Mouse (Mus musculus) MEL (cell line): ENCODE results near the gene Pigl. TPM values are rescaled to one million over a fixed set of nuclear protein-coding genes. Genes with fewer than 3 reads are reported as not detected.
"Not testable (repeated sequence)": the region's sequence is repeated elsewhere in the genome, so short reads cannot be mapped to it uniquely, and the experiment has no call there.

Experiments
- DNase-seq: peaks from one replicate; pipeline ENCODE4 v3.0.0; 2011; ENCODE audit warnings: low read depth, low spot score
- H3K27ac ChIP-seq: 2 replicates; pipeline ENCODE4 v1.5.1; 2012; ENCODE audit warnings: low read depth, mild to moderate bottlenecking, control low read depth, low read length, moderate library complexity; ENCODE audit not compliant: control insufficient read depth
- H3K27me3 ChIP-seq, 2 experiments: fragments of 150-350 bp in 1 of 2; sonication (generic) in 1 of 2; 2 replicates each; pipeline ENCODE4 v1.6.1; 2012; ENCODE audit warnings: low read length in 2 of 2, mild to moderate bottlenecking in 2 of 2, improper control_type of control experiment in 1 of 2, moderate library complexity in 1 of 2; ENCODE audit not compliant: insufficient read depth in 2 of 2, control insufficient read depth in 1 of 2
- H3K36me3 ChIP-seq, 2 experiments: 2 replicates each; pipeline ENCODE4 v1.6.1; 2012 to 2014; ENCODE audit warnings: low read length in 2 of 2, improper control_type of control experiment in 1 of 2, inconsistent platforms in 1 of 2, mild to moderate bottlenecking in 1 of 2; ENCODE audit not compliant: insufficient read depth in 2 of 2, control insufficient read depth in 1 of 2
- H3K4me1 ChIP-seq, 2 experiments: fragments of 150-350 bp in 1 of 2; sonication (generic) in 1 of 2; 2 replicates each; pipeline ENCODE4 v1.6.1; 2012; ENCODE audit warnings: low read length in 2 of 2, improper control_type of control experiment in 1 of 2, mild to moderate bottlenecking in 1 of 2; ENCODE audit not compliant: insufficient read depth in 2 of 2, control insufficient read depth in 1 of 2
- H3K4me3 ChIP-seq, 2 experiments: fragments of 150-350 bp in 1 of 2; sonication (generic) in 1 of 2; 2 replicates each; pipeline ENCODE4 v1.5.1; 2012; ENCODE audit warnings: low read depth in 2 of 2, low read length in 2 of 2, mild to moderate bottlenecking in 2 of 2, moderate library complexity in 2 of 2, control low read depth in 1 of 2, improper control_type of control experiment in 1 of 2; ENCODE audit not compliant: control insufficient read depth in 1 of 2, insufficient read depth in 1 of 2
- H3K79me2 ChIP-seq: 2 replicates; pipeline ENCODE4 v1.6.1; 2012; ENCODE audit warnings: mild to moderate bottlenecking, low read length, moderate library complexity; ENCODE audit not compliant: control insufficient read depth, poor library complexity, insufficient read depth
- H3K9ac ChIP-seq: 2 replicates; pipeline ENCODE4 v1.6.1; 2012; ENCODE audit warnings: low read depth, mild to moderate bottlenecking, control low read depth, low read length, moderate library complexity; ENCODE audit not compliant: control insufficient read depth, poor library complexity, severe bottlenecking
- H3K9me3 ChIP-seq: fragments of 150-350 bp; sonication (generic); replicated peaks from 2 replicates; pipeline ENCODE4 v1.6.1; 2012; ENCODE audit warnings: mild to moderate bottlenecking, low read length, improper control_type of control experiment, moderate library complexity; ENCODE audit not compliant: insufficient read depth
- CHD2 ChIP-seq: IDR thresholded peaks from 2 replicates; pipeline ENCODE4 v1.6.1; 2011; ENCODE audit warnings: low read length, improper control_type of control experiment
- ELF1 ChIP-seq: IDR thresholded peaks from 2 replicates; pipeline ENCODE4 v1.6.1; 2014; ENCODE audit warnings: low read depth, mild to moderate bottlenecking, inconsistent platforms, low read length, improper control_type of control experiment, moderate library complexity
- EP300 ChIP-seq, 2 experiments: IDR thresholded peaks; 2 replicates each; pipeline ENCODE4 v1.6.1; 2011; ENCODE audit warnings: improper control_type of control experiment in 2 of 2, low read length in 2 of 2, low read depth in 1 of 2, mild to moderate bottlenecking in 1 of 2
- ETS1 ChIP-seq: IDR thresholded peaks from 2 replicates; pipeline ENCODE4 v1.6.1; 2012; ENCODE audit warnings: low read depth, mild to moderate bottlenecking, inconsistent platforms, low read length, improper control_type of control experiment, moderate library complexity
- HCFC1 ChIP-seq: IDR thresholded peaks from 2 replicates; pipeline ENCODE4 v1.6.1; 2012; ENCODE audit warnings: low read depth, mild to moderate bottlenecking, inconsistent platforms, low read length, improper control_type of control experiment, moderate library complexity
- MXI1 ChIP-seq: IDR thresholded peaks from 2 replicates; pipeline ENCODE4 v1.6.1; 2011; ENCODE audit warnings: mild to moderate bottlenecking, low read depth, low read length, improper control_type of control experiment
- MYC ChIP-seq: IDR thresholded peaks from 2 replicates; pipeline ENCODE4 v1.6.1; 2011; ENCODE audit warnings: low read depth, mild to moderate bottlenecking, low read length, improper control_type of control experiment, moderate library complexity
- NRF1 ChIP-seq: IDR thresholded peaks from 2 replicates; pipeline ENCODE4 v1.6.1; 2014; ENCODE audit warnings: low read depth, mild to moderate bottlenecking, inconsistent platforms, low read length, improper control_type of control experiment, moderate library complexity; ENCODE audit not compliant: poor library complexity, insufficient read depth, severe bottlenecking
- POLR2AphosphoS2 ChIP-seq: IDR thresholded peaks from 2 replicates; pipeline ENCODE4 v1.6.1; 2011; ENCODE audit warnings: low read length, improper control_type of control experiment
- POLR2AphosphoS5 ChIP-seq: IDR thresholded peaks from 2 replicates; pipeline ENCODE4 v1.6.1; 2012; ENCODE audit warnings: low read depth, borderline replicate concordance, mild to moderate bottlenecking, inconsistent platforms, low read length, moderate library complexity, mixed read lengths
- SIN3A ChIP-seq: IDR thresholded peaks from 2 replicates; pipeline ENCODE4 v1.6.1; 2012; ENCODE audit warnings: low read length, improper control_type of control experiment, inconsistent platforms
- TAL1 ChIP-seq: IDR thresholded peaks from 2 replicates; pipeline ENCODE4 v1.6.1; 2012; ENCODE audit warnings: mild to moderate bottlenecking, inconsistent platforms, low read length, moderate library complexity, mixed read lengths
- TCF12 ChIP-seq: IDR thresholded peaks from 2 replicates; pipeline ENCODE4 v1.6.1; 2014; ENCODE audit warnings: low read depth, mild to moderate bottlenecking, inconsistent platforms, low read length, improper control_type of control experiment, moderate library complexity
- USF1 ChIP-seq: IDR thresholded peaks from 2 replicates; pipeline ENCODE4 v1.6.1; 2014; ENCODE audit warnings: low read depth, mild to moderate bottlenecking, inconsistent platforms, low read length, improper control_type of control experiment, moderate library complexity
- ZC3H11A ChIP-seq: IDR thresholded peaks from 2 replicates; pipeline ENCODE4 v1.6.1; 2012; ENCODE audit warnings: low read depth, mild to moderate bottlenecking, inconsistent platforms, low read length, improper control_type of control experiment
- ZKSCAN1 ChIP-seq: IDR thresholded peaks from 2 replicates; pipeline ENCODE4 v1.6.1; 2012; ENCODE audit warnings: low read depth, mild to moderate bottlenecking, inconsistent platforms, low read length, improper control_type of control experiment, moderate library complexity
- ZMIZ1 ChIP-seq: IDR thresholded peaks from 2 replicates; pipeline ENCODE4 v1.6.1; 2012; ENCODE audit warnings: low read depth, mild to moderate bottlenecking, inconsistent platforms, low read length, improper control_type of control experiment, moderate library complexity
- polyA plus RNA-seq, 2 experiments: library from polyadenylated mRNA; stranded (reverse) in 1 of 2; unstranded in 1 of 2; fragments of >175 nt in 1 of 2; fragments of >200 nt in 1 of 2; gene quantifications; 2 replicates each; pipeline versions ENCODE4 v1.2.1 to v1.2.4; 2012; ENCODE audit warnings: low replicate concordance in 2 of 2, low read depth in 1 of 2; ENCODE audit not compliant: insufficient read length in 2 of 2, insufficient read depth in 1 of 2, missing spikeins in 1 of 2
- total RNA-seq: library from RNA; depleted of rRNA; stranded (reverse); fragments of 300-350 nt; gene quantifications from 2 replicates; pipeline ENCODE4 v1.2.3, GENCODE M21; 2012

Pigl gene
- total and polyA plus RNA-seq, 3 experiments: 2.0 to 4.1 TPM; not detected in 1

DNA sequence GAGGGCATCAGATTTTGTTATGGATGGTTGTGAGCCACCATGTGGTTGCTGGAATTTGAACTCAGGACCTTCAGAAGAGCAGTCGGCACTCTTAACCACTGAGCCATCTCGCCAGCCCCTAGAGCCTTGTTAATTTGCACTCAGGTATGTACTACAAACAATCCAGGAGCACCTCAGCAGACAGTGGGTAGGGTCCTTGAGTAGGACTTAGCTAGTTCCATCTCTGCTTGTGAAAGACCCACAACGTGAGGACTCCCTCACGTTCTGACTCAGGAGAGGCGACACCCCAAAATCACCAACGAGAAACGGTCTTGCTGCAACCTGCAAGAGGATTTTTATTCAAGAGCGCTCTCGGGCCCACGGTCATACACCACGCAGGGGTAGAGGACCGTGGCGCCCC lies 50.1 kb downstream of the Pigl start:
- not testable (repeated sequence) for H3K4me3 ChIP-seq, H3K36me3 ChIP-seq, H3K27ac ChIP-seq, H3K4me1 ChIP-seq, H3K9me3 ChIP-seq, H3K27me3 ChIP-seq, H3K79me2 ChIP-seq, H3K9ac ChIP-seq, DNase-seq

DNA sequence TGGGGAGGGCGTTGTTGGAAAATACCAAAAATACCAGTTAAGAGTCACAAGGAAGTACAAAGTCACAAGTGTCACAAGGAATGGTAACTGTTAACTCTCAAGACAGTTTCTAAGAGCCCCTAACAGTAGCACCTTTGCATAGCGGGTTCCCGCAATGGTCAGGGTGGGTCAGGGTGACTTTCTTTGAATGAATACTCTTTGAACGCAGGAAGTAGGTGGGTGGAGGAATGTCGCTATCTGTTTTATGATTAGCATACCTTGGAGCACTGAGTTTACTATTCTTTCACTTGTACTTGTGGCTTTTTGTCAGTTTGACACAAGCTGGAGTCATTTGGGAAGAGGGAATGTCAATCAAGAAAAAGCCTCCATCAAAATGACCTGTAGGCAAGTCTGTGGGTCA lies 50.6 kb downstream of the Pigl start:
- not testable (repeated sequence) for H3K36me3 ChIP-seq, H3K27me3 ChIP-seq, DNase-seq

DNA sequence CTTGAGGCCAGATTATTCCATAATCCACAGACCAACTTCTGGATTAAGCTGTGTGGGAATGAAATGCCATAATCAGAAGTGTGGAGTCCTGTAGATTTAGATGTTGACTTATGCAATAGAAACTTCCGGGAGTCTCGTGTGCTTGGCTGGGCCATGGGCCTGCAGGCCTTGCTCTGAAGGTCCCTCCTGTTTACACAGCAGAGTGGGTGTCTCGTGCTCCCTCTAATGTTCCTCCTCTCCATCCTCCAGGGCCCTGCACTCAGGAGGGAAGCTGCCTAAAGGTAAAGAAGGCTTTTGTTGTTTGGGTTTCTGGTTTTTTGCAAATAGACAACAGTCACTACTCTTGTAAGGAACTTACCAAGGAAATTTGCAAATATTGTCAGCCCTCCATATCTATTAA lies 51.3 kb downstream of the Pigl start:
- Histone ChIP-seq H3K9ac (no peak overlapping the region), H3K4me3 (no peak overlapping the region), H3K4me1 (no peaks in the 10 kb centered on the region), H3K27me3 (no peaks in the 10 kb centered on the region), H3K9me3 (no peaks in the 10 kb centered on the region), H3K27ac (no peak overlapping the region), H3K36me3 (no peaks in the 10 kb centered on the region), H3K79me2 (no peaks in the 10 kb centered on the region)
- DNase-seq: no peak
- no peak for TF ChIP-seq POLR2AphosphoS2
- TF ChIP-seq HCFC1: no peak
- no peak for TF ChIP-seq ZC3H11A
- no peak for TF ChIP-seq ZMIZ1
- no peak for TF ChIP-seq USF1
- no peak for TF ChIP-seq MXI1
- no peak for TF ChIP-seq EP300 (IDR thresholded peaks at IDR 0.05; ENCODE audit: low read depth in 1 of 2, low read length in 2 of 2)
- TF ChIP-seq ELF1: no peak
- TF ChIP-seq MYC: no peak
- no peak for TF ChIP-seq CHD2
- TF ChIP-seq TAL1: no peak
- TF ChIP-seq NRF1: no peak
- no peak for TF ChIP-seq SIN3A
- TF ChIP-seq ZKSCAN1: no peak
- TF ChIP-seq TCF12: no peak
- no peak for TF ChIP-seq POLR2AphosphoS5
- TF ChIP-seq ETS1: no peak

More for the DNA sequence above, 50.6 kb downstream of the Pigl start:
- not testable (repeated sequence) for H3K9me3 ChIP-seq, H3K4me3 ChIP-seq, H3K27ac ChIP-seq, H3K4me1 ChIP-seq, H3K9ac ChIP-seq, H3K79me2 ChIP-seq
